Mouse (Mus musculus): ENCODE data around the gene Arhgef25. TPM values are rescaled to one million over a fixed set of nuclear protein-coding genes. Genes with fewer than 3 reads are reported as not detected.

Arhgef25 gene
- polyA plus RNA-seq, 1 experiment from 2014 or later: 32.7 TPM

- peak overlapping the region; percentile 84 for H3K27ac ChIP-seq (replicated peaks; ENCODE audit: low read depth, low read length)
- H3K9ac ChIP-seq (replicated peaks; ENCODE audit: low read length): peak overlapping the region; percentile 89
- H3K36me3 ChIP-seq (replicated peaks; ENCODE audit: control insufficient read depth, insufficient read depth, low read depth, low read length): no peaks in the 10 kb centered on the region; the same call in 1 of the 2 replicates
- H3K27me3 ChIP-seq (ENCODE audit: control insufficient read depth, insufficient read depth, low read length): no peaks in the 10 kb centered on the region
- peak overlapping the region; percentile 96 for H3K4me2 ChIP-seq (ENCODE audit: low read depth, low read length)
- H3K9me3 ChIP-seq (replicated peaks; ENCODE audit: control insufficient read depth, low read length): no peaks in the 10 kb centered on the region
- peak; percentile 87 for ATAC-seq (replicated peaks; ENCODE audit: insufficient number of reproducible peaks, low FRiP score, low TSS enrichment, low read depth)
- peak overlapping the region; percentile 76 for H3K4me3 ChIP-seq (ENCODE audit: low read depth, low read length)
- H3K4me1 ChIP-seq (ENCODE audit: control insufficient read depth, insufficient read depth, low read length): peaks cover 6% of the 10 kb centered on the region
- 1% methylated on average over 44 of the region's 46 CpGs for WGBS
- peak; percentile 92 for DNase-seq (ENCODE audit: low spot score)
Observed at GRCm38 (mm10) chr10:127188465-127189115, 1.3 kb downstream of the Arhgef25 start.

- no peaks in the 10 kb centered on the region for H3K9me3 ChIP-seq (replicated peaks; ENCODE audit: control insufficient read depth, low read length)
- H3K4me1 ChIP-seq (ENCODE audit: control insufficient read depth, insufficient read depth, low read length): peaks cover 6% of the 10 kb centered on the region
- H3K27ac ChIP-seq (replicated peaks; ENCODE audit: low read depth, low read length): peak overlapping the region; percentile 84
- WGBS: 0% methylated on average over 18 of the region's 21 CpGs
- no peaks in the 10 kb centered on the region; the same call in 1 of the 2 replicates for H3K36me3 ChIP-seq (replicated peaks; ENCODE audit: control insufficient read depth, insufficient read depth, low read depth, low read length)
- peak overlapping the region; percentile 89 for H3K9ac ChIP-seq (replicated peaks; ENCODE audit: low read length)
- H3K27me3 ChIP-seq (ENCODE audit: control insufficient read depth, insufficient read depth, low read length): no peaks in the 10 kb centered on the region
- DNase-seq (ENCODE audit: low spot score) (peak; percentile 23), ATAC-seq (replicated peaks; ENCODE audit: insufficient number of reproducible peaks, low FRiP score, low TSS enrichment, low read depth) (no peak)
- peak overlapping the region; percentile 96 for H3K4me2 ChIP-seq (ENCODE audit: low read depth, low read length)
- peak overlapping the region; percentile 76 for H3K4me3 ChIP-seq (ENCODE audit: low read depth, low read length)
Observed at GRCm38 (mm10) chr10:127188079-127188453, 1.8 kb downstream of the Arhgef25 start.

GRCm38 (mm10) chr10:127187371-127188078 is 2.4 kb downstream of the Arhgef25 start:
- DNase-seq (ENCODE audit: low spot score) (no peak), ATAC-seq (replicated peaks; ENCODE audit: insufficient number of reproducible peaks, low FRiP score, low TSS enrichment, low read depth) (no peak)
- peak overlapping the region; percentile 96 for H3K4me2 ChIP-seq (ENCODE audit: low read depth, low read length)
- peak overlapping the region; percentile 89 for H3K9ac ChIP-seq (replicated peaks; ENCODE audit: low read length)
- WGBS: 46% methylated on average over 10 of the region's 10 CpGs
- H3K27me3 ChIP-seq (ENCODE audit: control insufficient read depth, insufficient read depth, low read length): no peaks in the 10 kb centered on the region
- peak overlapping the region; percentile 84; the same call in 1 of the 2 replicates for H3K27ac ChIP-seq (replicated peaks; ENCODE audit: low read depth, low read length)
- H3K36me3 ChIP-seq (replicated peaks; ENCODE audit: control insufficient read depth, insufficient read depth, low read depth, low read length): no peaks in the 10 kb centered on the region; the same call in 1 of the 2 replicates
- peaks cover 6% of the 10 kb centered on the region for H3K4me1 ChIP-seq (ENCODE audit: control insufficient read depth, insufficient read depth, low read length)
- peak overlapping the region; percentile 76 for H3K4me3 ChIP-seq (ENCODE audit: low read depth, low read length)
- H3K9me3 ChIP-seq (replicated peaks; ENCODE audit: control insufficient read depth, low read length): no peaks in the 10 kb centered on the region

- ATAC-seq (replicated peaks; ENCODE audit: insufficient number of reproducible peaks, low FRiP score, low TSS enrichment, low read depth) (no peak), DNase-seq (ENCODE audit: low spot score) (no peak)
- H3K27ac ChIP-seq (replicated peaks; ENCODE audit: low read depth, low read length): no peak overlapping the region
- no peak overlapping the region for H3K9ac ChIP-seq (replicated peaks; ENCODE audit: low read length)
- no peak overlapping the region for H3K4me3 ChIP-seq (ENCODE audit: low read depth, low read length)
- H3K27me3 ChIP-seq (ENCODE audit: control insufficient read depth, insufficient read depth, low read length): 0 out of 2 replicates have a peak, but pooled peaks cover under 1% of the 10 kb centered on the region
- no peaks in the 10 kb centered on the region for H3K9me3 ChIP-seq (replicated peaks; ENCODE audit: control insufficient read depth, low read length)
- no peaks in the 10 kb centered on the region; the same call in 1 of the 2 replicates for H3K36me3 ChIP-seq (replicated peaks; ENCODE audit: control insufficient read depth, insufficient read depth, low read depth, low read length)
- no peak overlapping the region for H3K4me2 ChIP-seq (ENCODE audit: low read depth, low read length)
- WGBS: 80% methylated on average over 1 of the region's 1 CpGs
- H3K4me1 ChIP-seq (ENCODE audit: control insufficient read depth, insufficient read depth, low read length): peaks cover 6% of the 10 kb centered on the region
Observed at GRCm38 (mm10) chr10:127186451-127186850, 3.4 kb downstream of the Arhgef25 start.

- Histone ChIP-seq H3K27me3 (ENCODE audit: control insufficient read depth, insufficient read depth, low read length) (peaks cover 7% of the 10 kb centered on the region), H3K4me1 (ENCODE audit: control insufficient read depth, insufficient read depth, low read length) (peaks cover 3% of the 10 kb centered on the region), H3K27ac (replicated peaks; ENCODE audit: low read depth, low read length) (no peak overlapping the region), H3K4me2 (ENCODE audit: low read depth, low read length) (no peak overlapping the region), H3K9ac (replicated peaks; ENCODE audit: low read length) (no peak overlapping the region), H3K9me3 (replicated peaks; ENCODE audit: control insufficient read depth, low read length) (no peaks in the 10 kb centered on the region), H3K36me3 (replicated peaks; ENCODE audit: control insufficient read depth, insufficient read depth, low read depth, low read length) (no peaks in the 10 kb centered on the region), H3K4me3 (ENCODE audit: low read depth, low read length) (no peak overlapping the region)
- ATAC-seq (replicated peaks; ENCODE audit: insufficient number of reproducible peaks, low FRiP score, low TSS enrichment, low read depth): no peak
- 78% methylated on average over 15 of the region's 15 CpGs for WGBS
- no peak for DNase-seq (ENCODE audit: low spot score)
Observed at GRCm38 (mm10) chr10:127185506-127185905, 4.4 kb downstream of the Arhgef25 start.

GRCm38 (mm10) chr10:127185101-127185500 is 4.8 kb downstream of the Arhgef25 start:
- DNase-seq (ENCODE audit: low spot score): no peak
- Histone ChIP-seq H3K4me1 (ENCODE audit: control insufficient read depth, insufficient read depth, low read length) (peaks cover 2% of the 10 kb centered on the region; the same call in 1 of the 2 replicates), H3K27me3 (ENCODE audit: control insufficient read depth, insufficient read depth, low read length) (peaks cover 8% of the 10 kb centered on the region), H3K27ac (replicated peaks; ENCODE audit: low read depth, low read length) (no peak overlapping the region), H3K36me3 (replicated peaks; ENCODE audit: control insufficient read depth, insufficient read depth, low read depth, low read length) (no peaks in the 10 kb centered on the region), H3K4me3 (ENCODE audit: low read depth, low read length) (no peak overlapping the region), H3K4me2 (ENCODE audit: low read depth, low read length) (no peak overlapping the region), H3K9ac (replicated peaks; ENCODE audit: low read length) (no peak overlapping the region), H3K9me3 (replicated peaks; ENCODE audit: control insufficient read depth, low read length) (no peaks in the 10 kb centered on the region)
- ATAC-seq (replicated peaks; ENCODE audit: insufficient number of reproducible peaks, low FRiP score, low TSS enrichment, low read depth): no peak
- WGBS: 64% methylated on average over 9 of the region's 9 CpGs

- WGBS: 9% methylated on average over 20 of the region's 20 CpGs
- Histone ChIP-seq H3K27me3 (ENCODE audit: control insufficient read depth, insufficient read depth, low read length) (peaks cover 20% of the 10 kb centered on the region), H3K9ac (replicated peaks; ENCODE audit: low read length) (no peak overlapping the region), H3K4me3 (ENCODE audit: low read depth, low read length) (no peak overlapping the region; the same call in 1 of the 2 replicates), H3K4me1 (ENCODE audit: control insufficient read depth, insufficient read depth, low read length) (0 out of 2 replicates have a peak, but pooled peaks cover 2% of the 10 kb centered on the region), H3K36me3 (replicated peaks; ENCODE audit: control insufficient read depth, insufficient read depth, low read depth, low read length) (no peaks in the 10 kb centered on the region), H3K9me3 (replicated peaks; ENCODE audit: control insufficient read depth, low read length) (no peaks in the 10 kb centered on the region), H3K27ac (replicated peaks; ENCODE audit: low read depth, low read length) (no peak overlapping the region), H3K4me2 (ENCODE audit: low read depth, low read length) (peak overlapping the region; percentile 22; the same call in 1 of the 2 replicates)
- DNase-seq (ENCODE audit: low spot score) (peak; percentile 42), ATAC-seq (replicated peaks; ENCODE audit: insufficient number of reproducible peaks, low FRiP score, low TSS enrichment, low read depth) (no peak)
Observed at GRCm38 (mm10) chr10:127183759-127184158, 6.1 kb downstream of the Arhgef25 start.

- Histone ChIP-seq H3K4me1 (ENCODE audit: control insufficient read depth, insufficient read depth, low read length) (peaks cover 5% of the 10 kb centered on the region; the same call in 1 of the 2 replicates), H3K4me3 (ENCODE audit: low read depth, low read length) (no peak overlapping the region), H3K9me3 (replicated peaks; ENCODE audit: control insufficient read depth, low read length) (no peaks in the 10 kb centered on the region), H3K36me3 (replicated peaks; ENCODE audit: control insufficient read depth, insufficient read depth, low read depth, low read length) (no peaks in the 10 kb centered on the region), H3K27ac (replicated peaks; ENCODE audit: low read depth, low read length) (no peak overlapping the region), H3K4me2 (ENCODE audit: low read depth, low read length) (no peak overlapping the region), H3K27me3 (ENCODE audit: control insufficient read depth, insufficient read depth, low read length) (peaks cover 25% of the 10 kb centered on the region), H3K9ac (replicated peaks; ENCODE audit: low read length) (no peak overlapping the region)
- WGBS: 95% methylated on average over 4 of the region's 4 CpGs
- DNase-seq (ENCODE audit: low spot score) (no peak), ATAC-seq (replicated peaks; ENCODE audit: insufficient number of reproducible peaks, low FRiP score, low TSS enrichment, low read depth) (no peak)
Observed at GRCm38 (mm10) chr10:127182624-127183023, 7.3 kb downstream of the Arhgef25 start.

Data from embryonic facial prominence, embryonic 11.5 days (tissue).